Mouse (Mus musculus) urinary bladder, adult 18-20 months (tissue): ENCODE measurements around the gene Bcas3.
"Not testable (repeated sequence)": the region's sequence is repeated elsewhere in the genome, so short reads cannot be mapped to it uniquely, and the experiment has no call there.

Source experiments
- DNase-seq, 2 experiments: peaks; one replicate each; pipeline ENCODE4 v3.0.0; 2022; ENCODE audit warnings: low spot score in 2 of 2, mixed read lengths in 2 of 2

Bcas3 gene

DNA sequence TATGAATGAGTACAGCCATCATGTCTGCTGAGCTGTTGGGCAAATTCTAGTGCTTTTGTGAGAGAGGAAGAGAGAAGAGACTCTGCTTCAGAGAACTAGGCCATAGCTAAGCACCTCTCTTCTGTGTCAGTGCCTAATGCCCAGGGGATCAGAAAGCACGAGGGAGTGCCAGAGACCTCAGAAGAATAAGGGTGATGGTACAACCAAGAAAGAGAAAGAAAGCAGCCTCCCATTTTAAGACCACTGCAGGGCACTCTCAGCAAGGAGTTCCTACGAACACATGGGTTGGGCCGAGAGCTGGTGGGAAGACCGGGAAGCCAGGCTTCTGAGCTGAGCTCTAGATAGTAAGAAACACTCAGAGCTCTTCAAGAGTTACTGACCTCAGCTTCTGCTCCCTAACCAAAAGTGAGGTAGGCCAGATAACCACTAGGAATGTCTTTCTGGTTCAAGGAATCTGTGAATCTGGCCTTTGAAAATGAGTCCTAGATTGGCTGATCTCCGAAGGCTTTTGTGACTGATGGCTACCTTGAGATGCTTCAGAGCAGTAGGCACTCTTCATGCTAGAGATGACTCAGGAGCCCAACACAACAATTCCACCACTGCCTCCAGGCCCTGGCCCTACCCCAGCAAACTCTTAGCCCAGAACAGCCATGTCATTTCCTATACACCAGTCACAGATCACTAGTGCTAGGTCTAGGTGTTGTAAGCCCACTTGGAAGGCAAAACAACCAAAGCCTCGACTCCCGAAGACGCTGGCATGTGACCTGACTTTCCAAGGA is 359.2 kb downstream of the Bcas3 start:
- no peak for DNase-seq

DNA sequence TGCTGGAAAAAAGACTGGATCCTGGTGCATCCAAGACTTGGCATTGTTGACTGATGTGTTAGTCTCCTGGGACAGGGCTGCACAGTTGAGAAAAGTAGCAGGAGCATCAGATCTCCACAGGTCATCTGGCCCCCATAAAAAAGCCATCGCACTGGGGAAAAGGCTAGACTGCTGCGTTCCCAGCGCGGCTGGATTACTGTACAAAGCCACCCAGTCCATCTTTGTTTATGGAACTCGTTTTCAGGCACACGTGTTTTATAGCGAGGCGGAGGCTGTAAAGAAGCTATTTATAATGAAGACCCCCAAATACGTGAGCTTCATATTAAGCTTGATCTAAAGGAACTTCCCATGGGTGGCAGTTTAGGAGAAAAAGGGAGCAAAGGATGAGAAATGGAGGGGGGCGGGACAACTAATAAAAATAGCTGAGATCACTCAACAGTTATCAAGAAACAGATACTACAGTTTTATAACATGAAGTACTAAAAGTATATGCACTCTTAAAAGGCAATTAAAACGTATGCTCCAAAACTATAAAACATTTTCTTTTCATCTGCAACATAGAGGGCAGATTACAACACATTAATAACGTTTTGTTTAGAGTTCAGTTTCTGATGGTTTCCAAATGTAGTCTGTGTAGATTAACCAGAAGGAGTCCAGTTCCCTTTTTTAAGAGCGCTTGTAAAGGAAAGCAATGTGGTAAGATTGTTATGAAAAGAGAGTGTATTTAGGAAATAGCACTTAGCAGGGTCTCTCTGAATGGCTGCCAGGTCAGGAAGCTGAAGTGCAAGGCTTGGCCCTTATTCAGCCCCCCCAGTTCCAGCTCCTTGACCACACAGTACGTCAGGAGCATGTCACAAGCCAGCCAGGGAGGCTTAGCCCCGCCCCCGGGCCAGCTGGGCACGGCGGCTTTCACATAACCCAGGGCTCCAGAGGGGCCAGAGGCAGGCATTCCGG is 360.2 kb downstream of the Bcas3 start:
- peak in 1 of 2 experiments; percentile 46 for DNase-seq

DNA sequence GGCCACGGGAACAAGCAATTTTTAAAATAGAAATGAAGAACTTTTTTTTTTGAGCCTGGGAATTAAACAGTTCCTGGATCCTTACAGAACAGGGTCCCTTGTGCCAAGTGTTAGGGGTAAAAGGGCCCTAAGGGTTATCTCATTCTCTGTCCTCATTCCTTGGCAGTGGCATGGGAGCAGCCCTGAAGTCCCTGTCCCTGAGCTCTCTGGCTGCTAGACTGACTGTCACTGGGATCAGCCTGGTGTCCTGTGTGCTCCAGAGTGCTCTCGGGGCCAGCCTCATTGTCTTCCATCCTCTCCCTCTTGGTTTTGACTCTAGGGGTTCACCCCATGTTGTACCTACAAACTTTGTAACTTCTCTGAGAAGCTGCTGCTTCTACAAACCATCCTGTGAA is 360.8 kb downstream of the Bcas3 start:
- DNase-seq: no peak

DNA sequence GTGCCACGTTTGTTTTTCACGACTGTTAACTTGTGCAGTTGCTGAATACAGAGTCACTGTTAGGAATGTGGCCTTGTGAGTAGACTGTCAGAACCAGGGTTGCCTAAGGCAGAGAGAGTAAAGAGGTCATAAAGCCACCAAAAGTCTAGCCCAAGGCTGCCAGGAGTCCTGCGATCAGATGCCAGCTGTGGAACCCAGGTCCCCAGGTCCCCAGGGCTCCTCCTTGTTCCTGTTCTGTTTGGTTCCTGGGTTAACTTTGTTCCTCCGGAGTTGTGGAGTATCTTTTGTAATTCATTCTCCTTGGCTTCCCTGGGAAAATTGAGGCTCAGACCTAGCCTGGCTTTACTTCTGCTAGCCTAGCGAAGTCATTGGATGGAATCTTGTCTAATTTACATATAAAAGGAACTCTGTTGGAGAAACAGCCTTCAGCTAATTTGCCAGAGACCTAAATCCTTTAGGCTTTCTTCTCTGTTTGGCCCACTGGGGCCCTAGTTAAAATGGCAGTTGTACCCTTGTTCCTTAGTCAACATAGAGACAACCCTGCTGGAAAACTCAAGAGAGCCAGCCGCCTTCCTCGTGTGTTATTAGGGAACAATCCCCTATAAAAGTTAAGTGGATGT is 361.5 kb downstream of the Bcas3 start:
- no peak for DNase-seq

DNA sequence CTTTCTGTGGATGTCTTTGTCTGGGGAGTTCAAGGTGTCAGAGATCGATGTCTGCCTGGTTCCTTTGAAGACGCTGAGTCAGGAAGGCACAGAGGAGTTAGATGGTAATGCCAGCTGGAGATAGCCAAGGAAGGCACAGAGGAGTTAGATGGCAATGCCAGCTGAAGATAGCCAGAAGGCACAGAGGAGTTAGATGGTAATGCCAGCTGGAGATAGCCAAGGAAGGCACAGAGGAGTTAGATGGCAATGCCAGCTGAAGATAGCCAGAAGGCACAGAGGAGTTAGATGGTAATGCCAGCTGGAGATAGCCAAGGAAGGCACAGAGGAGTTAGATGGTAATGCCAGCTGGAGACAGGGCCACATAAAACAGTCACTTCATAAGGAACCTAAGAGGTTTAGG is 363.8 kb downstream of the Bcas3 start:
- DNase-seq: not testable (repeated sequence)

DNA sequence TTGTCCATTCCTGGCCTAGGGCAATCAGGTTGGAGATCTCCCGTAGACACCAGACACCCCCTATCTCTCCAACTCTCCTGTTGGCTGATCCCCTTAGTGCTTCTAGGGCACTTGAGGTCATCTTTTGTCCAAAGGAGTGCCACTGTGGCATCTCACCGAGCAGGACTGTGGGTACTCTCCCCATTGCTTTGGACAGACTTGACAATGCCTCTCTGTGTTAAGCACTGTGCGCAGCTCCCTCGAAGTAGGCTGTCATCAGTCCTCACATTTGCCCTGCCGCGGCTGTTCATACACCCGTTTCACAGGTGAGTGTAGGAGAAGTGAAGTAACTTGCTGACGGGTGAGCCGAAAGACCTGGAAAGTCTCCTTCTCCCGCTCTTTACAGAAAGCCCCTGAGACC is 366.1 kb downstream of the Bcas3 start:
- DNase-seq: no peak

DNA sequence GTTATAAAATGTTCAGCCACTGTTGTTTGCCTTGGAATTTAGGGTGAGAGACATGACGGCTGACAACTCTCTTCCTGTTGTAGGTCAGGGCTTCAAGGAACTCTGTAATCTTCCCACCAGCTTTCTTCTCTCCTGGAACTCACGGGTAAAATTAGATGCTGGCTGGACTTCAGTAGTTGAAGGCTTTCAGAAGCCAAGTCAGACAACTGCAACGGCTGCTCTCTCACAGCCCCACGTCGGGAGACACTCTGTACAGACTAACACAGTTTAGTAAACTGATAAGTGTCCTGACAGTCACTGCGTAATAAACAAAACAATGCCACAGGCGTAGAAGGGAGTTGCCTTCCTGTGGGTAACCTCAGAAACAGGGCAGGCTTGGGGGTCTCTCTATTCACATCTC is 366.8 kb downstream of the Bcas3 start:
- DNase-seq: no peak

DNA sequence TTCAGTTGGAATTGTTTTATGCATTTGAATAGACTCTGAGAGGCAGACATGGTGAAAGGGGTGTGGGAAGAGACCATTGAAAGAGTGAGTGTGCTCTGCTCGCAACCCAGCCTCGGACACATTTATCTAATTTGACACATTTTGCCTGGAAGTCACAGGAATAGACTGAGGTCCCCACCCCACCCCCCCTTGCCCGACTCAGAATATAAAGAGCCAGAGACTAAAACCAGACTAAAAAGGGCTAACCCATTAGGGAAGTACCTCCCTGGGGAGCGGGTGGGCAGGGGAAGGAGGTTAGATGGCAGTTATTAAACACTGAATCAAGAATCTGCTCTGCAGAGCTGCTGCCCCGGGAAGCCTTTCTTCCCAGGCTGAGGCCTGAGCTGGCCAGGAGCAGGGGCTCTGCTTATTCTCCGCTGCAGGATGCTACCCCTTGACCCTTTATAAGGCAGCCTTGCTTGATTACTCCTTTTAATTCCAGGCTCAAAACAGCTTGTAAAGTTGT is 367.4 kb downstream of the Bcas3 start:
- no peak for DNase-seq

DNA sequence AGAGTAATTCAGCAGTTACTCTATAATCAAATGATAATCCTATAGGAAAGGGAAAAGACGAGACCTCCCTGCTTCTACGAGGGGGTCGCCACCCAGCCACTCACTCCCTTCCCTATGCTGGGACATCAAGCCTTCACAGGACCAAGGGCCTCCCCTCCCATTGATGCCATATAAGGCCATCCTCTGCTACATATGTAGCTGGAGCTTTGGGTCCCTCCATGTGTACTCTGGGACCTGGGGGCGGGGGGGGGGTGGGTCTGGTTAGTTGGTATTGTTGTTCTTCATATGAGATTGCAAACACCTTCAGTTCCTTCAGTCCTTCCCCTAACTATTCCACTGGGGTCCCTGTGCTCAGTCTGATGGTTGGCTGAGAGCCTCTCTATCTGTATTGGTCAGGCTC is 369.0 kb downstream of the Bcas3 start:
- no peak for DNase-seq

DNA sequence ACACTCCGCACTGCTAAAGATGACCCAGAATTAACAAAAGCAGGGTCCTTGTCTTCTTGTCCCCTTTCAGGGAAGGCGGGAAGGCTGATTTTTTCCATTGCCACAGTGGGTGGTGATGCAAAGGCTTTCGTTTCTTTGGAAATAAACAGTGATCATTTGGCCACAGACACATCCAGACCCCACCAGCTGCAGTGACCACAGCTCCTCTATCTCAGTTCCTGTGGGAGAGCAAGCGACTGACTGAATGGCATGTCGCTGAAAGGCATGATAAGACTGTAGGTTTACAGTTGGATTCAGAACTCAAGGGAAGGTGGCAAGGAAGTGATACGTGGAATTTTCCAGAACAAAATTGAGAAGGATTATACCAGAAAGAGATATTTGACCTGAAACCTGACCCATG is 371.2 kb downstream of the Bcas3 start:
- DNase-seq: no peak

DNA sequence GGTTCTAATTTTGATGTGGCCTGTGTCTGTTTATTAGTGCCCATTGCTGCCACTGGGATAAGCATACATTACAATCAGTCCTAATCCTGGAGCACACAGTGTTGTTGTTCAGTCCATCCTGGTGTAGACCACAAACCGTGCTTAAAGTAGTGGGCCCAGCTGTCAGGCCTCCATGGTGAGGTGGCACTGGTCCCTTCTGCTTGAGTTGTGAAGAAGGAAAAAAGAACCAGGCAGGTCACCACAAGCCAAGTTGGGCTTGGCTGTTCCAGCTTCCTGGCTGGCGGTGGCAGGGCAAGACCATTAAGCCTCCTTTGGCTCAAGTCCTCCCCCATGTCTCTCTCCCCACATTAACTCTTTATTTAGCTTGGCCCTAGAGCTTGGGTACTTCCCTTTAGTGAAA is 376.8 kb downstream of the Bcas3 start:
- no peak for DNase-seq

DNA sequence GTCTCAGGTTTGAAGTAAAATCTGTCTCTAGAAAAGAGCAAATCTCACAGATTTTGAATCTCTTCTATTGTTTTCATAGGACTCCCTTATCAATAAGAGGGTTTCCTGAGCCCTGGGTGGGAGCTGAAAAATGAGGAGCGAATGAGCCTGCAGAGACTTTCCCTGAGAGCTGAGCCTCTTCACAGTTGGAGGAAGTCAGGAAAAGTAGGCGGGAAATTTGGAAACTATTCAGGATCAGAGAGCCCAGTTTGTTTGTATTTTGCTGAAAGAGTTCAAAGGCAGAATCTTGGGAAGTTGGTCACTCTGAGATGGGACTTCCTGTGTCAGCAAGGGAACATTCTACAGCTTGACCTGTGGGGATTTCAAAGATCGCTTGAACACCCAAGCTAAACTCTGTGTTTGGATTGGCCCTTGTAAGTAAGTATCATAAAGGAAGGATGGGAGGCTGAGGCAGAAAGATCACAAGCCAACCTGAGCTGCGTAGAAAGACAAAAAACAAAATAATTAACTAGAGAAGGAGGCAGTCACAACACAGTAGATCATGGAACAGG is 379.6 kb downstream of the Bcas3 start:
- DNase-seq: no peak

DNA sequence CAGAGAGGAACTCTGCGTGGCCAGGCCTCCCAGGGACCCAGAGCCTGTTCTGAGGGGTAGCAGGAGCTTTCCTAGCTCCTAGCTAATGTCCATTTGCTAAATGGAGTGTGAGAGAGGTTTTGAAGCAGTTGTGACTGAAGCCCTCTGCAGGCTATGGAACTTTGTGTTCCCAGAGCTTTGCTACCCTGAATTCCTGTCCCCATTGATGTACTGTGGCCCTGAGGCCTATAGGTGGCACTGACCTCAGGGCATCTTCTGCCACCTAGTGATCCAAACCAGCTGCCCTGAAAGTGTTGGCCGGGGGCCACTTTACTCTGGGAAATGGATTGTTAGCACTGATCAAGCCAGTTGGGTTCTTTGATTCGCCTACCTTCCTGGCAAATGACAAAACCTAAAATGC is 380.6 kb downstream of the Bcas3 start:
- DNase-seq: no peak

DNA sequence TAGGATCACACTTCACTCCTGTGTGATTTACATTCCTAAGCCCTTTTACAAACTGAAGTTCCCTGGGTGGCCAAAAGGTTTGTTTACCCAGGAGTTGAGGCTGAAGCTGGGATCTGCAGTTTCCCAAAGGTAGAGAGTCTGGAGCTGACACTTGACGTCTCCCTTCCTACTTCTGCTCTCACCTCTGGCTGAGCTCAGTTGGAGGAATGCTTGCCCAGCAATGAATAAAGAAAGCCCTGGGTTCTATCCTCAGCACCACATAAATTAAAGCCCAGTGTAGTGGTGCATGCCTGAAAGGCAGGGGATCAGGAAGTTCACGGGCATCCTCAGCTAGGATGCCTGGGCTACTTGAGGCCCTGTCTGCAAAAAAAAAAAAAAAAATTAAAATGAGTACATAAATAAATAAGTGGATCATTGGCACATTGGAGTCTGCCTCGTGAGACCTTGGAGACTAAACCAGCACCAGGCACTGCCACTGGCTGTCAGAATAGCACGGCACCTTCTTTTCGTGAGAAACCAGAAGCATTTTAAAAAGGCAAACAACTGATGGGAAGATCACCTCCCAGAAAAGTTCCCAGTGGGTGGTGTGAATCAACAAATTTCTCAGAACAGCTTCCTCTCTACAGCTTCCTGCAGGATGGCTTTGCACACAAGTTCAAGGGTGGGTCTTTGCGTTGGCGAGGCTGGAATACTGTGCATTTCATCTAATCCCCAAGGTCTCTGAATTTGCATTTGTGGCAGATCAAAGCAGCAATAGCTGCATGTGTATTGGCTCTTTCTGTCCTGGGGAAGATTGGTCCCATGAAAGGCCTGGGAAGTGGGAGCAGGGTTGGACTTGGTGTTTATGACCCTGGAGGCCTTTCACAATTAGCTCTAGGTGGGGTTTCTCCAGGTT is 381.6 kb downstream of the Bcas3 start:
- DNase-seq: no peak

DNA sequence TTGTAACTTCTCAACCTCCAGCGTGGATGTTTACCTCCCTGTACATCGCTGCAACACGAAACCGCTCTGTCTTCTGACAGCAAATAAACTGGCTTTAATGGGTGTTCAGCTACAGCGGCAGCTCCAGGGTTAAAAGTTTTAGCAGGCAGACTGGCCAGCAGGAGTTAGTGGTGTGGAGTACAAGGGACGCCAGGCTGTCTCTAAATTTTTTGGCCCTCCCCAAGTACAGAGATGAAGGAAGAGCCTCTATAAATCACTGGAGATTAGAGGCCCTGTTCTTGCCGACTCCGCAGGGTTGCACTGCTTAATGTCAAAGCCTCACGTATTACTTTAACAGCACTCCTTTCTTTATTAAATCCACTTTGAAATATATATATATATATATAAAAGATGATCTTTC is 384.3 kb downstream of the Bcas3 start:
- no peak for DNase-seq

DNA sequence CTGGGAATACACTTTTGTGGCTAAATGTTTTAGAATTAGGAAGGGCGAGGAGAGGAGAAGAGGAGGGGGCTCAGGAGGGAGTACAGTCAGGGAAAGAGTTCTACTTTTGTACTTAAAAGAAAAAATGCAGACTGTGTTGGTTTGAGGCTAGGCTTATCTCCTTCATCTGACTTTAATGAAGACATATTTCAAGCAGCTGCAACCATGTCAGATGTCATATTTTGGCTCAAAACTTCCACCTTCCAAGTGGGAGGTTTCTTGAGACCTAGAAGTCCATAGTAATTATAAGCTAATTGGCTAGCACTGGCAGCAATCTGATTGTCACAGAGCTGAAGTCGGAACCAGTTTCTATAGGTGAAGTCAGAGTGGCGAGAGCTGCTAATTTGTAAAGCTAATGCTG is 384.9 kb downstream of the Bcas3 start:
- DNase-seq: no peak

DNA sequence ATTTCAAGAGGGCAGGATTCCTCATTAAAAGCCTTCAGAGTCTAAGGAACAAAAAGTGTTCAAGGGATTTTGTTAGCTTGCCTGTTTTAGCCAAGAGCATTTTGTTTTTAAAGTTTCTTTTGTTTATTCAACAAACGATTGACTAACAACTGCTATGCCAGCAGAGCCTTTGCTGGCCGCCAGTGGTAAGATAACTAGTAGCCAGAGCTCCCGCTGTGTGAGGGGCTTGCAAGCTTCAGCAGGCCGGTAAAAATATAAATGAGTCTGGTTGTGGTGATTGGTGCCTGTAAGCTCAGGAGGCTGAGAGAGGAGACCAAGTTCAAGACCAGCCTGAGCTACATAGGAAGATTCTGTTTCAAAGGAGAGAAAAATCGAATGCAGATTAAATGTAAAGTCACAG is 385.6 kb downstream of the Bcas3 start:
- no peak for DNase-seq

DNA sequence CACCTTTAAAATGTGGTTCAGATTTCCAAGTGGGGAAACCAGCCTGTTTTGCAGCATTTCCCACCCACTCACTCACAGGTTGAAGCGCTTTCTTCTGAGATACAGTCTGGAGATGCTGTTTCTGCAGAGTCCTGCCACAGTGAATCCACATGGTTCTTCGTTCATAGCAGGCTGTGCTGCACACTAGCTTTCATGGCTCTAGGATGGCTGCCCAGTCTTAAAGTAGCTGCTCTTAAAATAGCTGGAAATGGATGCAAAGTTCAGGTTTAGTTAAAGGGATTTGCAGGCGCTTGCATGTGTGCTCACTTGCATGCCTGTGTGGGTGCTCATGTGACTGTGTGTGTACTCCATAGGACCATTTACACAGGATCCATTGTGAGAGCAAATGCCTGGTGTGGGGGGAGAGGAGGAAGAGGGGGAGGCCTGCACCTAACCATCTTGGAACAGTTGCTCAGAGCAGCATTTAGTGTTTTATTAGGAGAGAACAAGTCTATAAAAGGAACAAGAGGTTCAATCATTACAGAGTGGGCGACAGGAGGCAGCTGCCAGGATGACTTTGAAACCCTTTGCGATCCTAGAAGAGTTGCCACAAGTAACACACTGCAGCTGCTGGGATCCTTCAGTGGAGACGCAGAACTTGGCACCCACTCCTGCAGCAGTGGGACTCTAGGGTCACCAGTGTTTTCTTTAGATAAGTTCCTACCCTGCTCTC is 386.5 kb downstream of the Bcas3 start:
- DNase-seq: no peak

DNA sequence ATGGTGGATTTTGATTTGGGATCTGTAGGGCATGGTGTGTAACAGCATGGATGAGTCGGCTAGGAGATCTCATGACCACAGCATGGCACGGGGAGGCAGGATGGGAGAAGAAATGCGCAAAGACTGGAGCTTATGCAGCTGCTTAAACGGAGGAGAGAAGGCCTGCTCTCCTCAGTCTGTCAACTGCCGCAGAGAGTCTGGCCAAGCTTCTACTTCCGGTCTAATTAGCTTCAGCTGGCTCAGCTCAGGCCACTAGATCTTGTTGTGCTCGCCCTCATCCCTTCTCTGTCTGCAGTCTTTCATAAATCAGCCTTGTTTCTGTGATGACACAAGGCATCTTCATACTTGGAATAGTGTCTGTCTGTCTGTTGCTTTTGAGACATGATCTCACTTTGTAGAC is 393.4 kb downstream of the Bcas3 start:
- no peak for DNase-seq

DNA sequence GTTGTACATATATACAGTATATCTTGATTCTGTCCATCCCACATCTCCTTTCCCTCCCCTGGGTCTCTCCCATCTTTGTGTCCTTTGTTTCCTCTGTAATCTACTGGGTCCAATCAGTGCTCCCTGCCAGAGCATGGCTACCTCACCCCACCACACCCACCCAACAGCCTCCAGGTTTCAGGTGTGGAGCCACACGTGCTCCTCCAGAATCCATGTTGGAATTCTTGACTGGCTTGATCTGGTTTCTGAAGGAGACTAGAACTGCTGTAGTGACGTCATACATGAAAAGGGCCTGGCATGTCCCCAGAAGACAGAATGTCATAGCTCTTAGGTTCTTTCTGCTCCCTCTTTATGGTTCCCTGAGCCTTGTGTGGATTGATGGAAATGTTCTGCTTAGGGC is 395.9 kb downstream of the Bcas3 start:
- DNase-seq: no peak
